Mouse (Mus musculus) embryonic facial prominence, embryonic 13.5 days (tissue): Measurements from ENCODE around the gene Bcar3. TPM values are rescaled to one million over a fixed set of nuclear protein-coding genes. Genes with fewer than 3 reads are reported as not detected.

Source experiments
- ATAC-seq: fragments of 200-750 bp; cut with Nextera tagmentation; 2 replicates; pipeline ENCODE4 v1.8.0; 2017; ENCODE audit warnings: low read depth; ENCODE audit not compliant: insufficient number of reproducible peaks, insufficient read depth, low FRiP score, low TSS enrichment
- H3K27ac ChIP-seq: fragments of 300-500 bp; sonication (generic); 2 replicates; pipeline ENCODE4 v1.5.1; 2015; ENCODE audit warnings: moderate library complexity, mild to moderate bottlenecking, inconsistent platforms
- H3K27me3 ChIP-seq: fragments of 300-500 bp; sonication (generic); 2 replicates; pipeline ENCODE4 v1.6.1; 2015; ENCODE audit warnings: mild to moderate bottlenecking, inconsistent platforms
- H3K36me3 ChIP-seq: fragments of 300-500 bp; sonication (generic); 2 replicates; pipeline ENCODE4 v1.6.1; 2015; ENCODE audit warnings: mild to moderate bottlenecking, inconsistent platforms
- H3K4me1 ChIP-seq: fragments of 300-500 bp; sonication (generic); 2 replicates; pipeline ENCODE4 v1.6.1; 2015; ENCODE audit warnings: inconsistent platforms
- H3K4me2 ChIP-seq: fragments of 300-500 bp; sonication (generic); 2 replicates; pipeline ENCODE4 v1.6.1; 2015; ENCODE audit warnings: moderate library complexity, mild to moderate bottlenecking, inconsistent platforms
- H3K4me3 ChIP-seq: fragments of 300-500 bp; sonication (generic); 2 replicates; pipeline ENCODE4 v1.5.1; 2015; ENCODE audit warnings: mild to moderate bottlenecking, inconsistent platforms
- H3K9ac ChIP-seq: fragments of 300-500 bp; sonication (generic); 2 replicates; pipeline ENCODE4 v1.6.1; 2015; ENCODE audit warnings: mild to moderate bottlenecking, inconsistent platforms
- H3K9me3 ChIP-seq: fragments of 300-500 bp; sonication (generic); 2 replicates; pipeline ENCODE4 v1.6.1; 2016; ENCODE audit warnings: inconsistent platforms
- WGBS: fragments of 180-500 bp; shearing (Covaris S2); methylation state at CpG from one replicate; pipeline ENCODE4 v1.1.7; 2015; ENCODE audit warnings: mixed read lengths; 5-methylcytosine and 5-hydroxymethylcytosine counted together
- polyA plus RNA-seq: library from polyadenylated mRNA; unstranded; fragments of >200 nt; fragmentation: Nextera tagmentation; extraction: Ambion mirVana; gene quantifications from 2 replicates; pipeline ENCODE4 v1.2.1, GENCODE M21; 2015

Bcar3 gene
- polyA plus RNA-seq, 1 experiment from 2014 or later, result 8.6 TPM

DNA sequence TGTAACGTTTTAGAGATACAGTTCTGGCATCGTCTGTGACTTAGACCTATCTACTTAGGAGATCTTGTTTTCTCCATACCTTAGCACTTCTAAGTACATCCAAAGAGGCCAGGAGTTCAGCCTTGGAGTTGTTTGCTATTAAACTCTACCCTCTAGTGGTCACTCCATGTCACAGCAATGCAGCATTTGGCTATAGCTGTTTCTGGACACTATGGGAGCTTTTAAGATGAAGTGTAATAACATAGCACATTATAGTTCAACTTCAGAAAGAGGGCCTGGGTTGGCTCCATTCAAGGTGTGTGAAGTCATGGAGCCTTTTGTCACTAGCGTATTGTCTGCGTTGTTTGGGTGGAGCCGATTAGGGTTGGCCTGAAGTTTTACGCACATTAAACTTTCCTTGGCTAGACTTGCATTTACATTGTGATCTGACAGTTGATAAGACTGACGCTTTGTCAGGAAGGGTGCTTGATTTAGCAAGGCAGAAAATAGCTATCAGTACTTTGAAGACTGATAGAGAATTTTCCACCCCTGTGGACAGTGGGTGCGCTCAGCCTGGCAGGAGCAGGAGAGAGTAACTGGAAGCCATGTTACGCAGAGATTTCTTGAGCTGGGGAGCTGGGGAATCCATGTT lies 172.3 kb downstream of the Bcar3 start:
- WGBS, result 46% methylated on average over 9 of the region's 9 CpGs
- Histone ChIP-seq H3K36me3 (no peaks in the 10 kb centered on the region), H3K9ac (no peak overlapping the region), H3K4me2 (no peak overlapping the region), H3K4me3 (no peak overlapping the region), H3K9me3 (no peaks in the 10 kb centered on the region), H3K4me1 (peaks cover 23% of the 10 kb centered on the region), H3K27ac (no peak overlapping the region), H3K27me3 (peaks cover 3% of the 10 kb centered on the region; the same call in 1 of the 2 replicates)
- ATAC-seq, result no peak

DNA sequence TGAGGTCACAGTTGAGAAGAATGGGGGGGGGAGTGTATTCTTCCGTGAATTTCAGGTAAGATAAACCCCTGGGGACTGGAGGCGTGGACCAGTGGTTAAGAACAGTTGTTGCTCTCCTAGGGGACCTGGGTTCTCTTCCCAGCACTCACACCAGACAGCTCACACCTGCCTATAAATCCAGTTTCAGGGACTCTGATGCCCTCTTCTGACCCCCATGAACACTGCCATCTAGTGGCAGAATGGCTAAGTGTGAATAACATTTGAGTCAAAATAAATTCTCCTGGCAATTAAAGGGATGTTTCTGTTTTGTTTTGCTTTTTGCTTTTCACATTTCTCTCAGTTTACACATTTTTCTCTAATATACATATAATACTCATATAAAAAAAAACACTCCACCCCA lies 174.0 kb downstream of the Bcar3 start:
- Histone ChIP-seq H3K4me1 (peaks cover 13% of the 10 kb centered on the region), H3K9ac (no peak overlapping the region), H3K4me3 (no peak overlapping the region), H3K4me2 (no peak overlapping the region), H3K9me3 (no peaks in the 10 kb centered on the region), H3K27ac (no peak overlapping the region), H3K36me3 (no peaks in the 10 kb centered on the region), H3K27me3 (peaks cover 3% of the 10 kb centered on the region; the same call in 1 of the 2 replicates)
- no peak for ATAC-seq
- 61% methylated on average over 2 of the region's 2 CpGs for WGBS

DNA sequence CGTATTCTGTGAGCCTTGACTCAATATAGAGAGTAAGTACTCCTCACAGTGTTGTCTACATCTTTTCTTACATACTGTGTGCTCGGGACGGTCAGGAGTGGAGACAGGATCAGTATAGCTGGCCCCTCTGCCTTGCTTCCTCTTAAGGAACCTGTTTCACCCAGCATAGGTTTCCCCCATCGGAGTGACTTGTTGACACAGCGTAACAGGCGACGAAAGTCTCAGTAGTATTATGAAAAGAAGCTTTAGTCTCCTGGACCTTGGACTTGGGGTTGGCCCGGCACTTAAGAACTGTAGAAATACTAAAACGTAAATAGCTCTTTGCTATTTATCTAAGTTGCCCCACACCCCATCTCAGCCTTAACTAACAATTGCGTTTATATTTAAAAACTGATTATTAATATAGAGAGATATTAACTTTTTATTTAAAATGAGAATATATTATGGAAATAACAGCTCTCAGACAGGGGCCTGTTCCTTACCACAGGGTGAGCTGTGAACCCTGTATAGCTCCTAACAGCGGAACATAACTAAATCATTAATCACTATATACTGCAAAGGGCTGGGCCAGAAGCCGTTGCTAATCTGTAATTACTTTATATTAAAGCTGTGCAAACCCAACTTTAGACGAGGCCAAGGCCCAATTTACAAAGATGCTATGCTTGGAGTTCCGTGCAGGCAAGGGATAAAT lies 176.5 kb downstream of the Bcar3 start:
- no peak overlapping the region for H3K27ac ChIP-seq
- WGBS, result 77% methylated on average over 14 of the region's 14 CpGs

DNA sequence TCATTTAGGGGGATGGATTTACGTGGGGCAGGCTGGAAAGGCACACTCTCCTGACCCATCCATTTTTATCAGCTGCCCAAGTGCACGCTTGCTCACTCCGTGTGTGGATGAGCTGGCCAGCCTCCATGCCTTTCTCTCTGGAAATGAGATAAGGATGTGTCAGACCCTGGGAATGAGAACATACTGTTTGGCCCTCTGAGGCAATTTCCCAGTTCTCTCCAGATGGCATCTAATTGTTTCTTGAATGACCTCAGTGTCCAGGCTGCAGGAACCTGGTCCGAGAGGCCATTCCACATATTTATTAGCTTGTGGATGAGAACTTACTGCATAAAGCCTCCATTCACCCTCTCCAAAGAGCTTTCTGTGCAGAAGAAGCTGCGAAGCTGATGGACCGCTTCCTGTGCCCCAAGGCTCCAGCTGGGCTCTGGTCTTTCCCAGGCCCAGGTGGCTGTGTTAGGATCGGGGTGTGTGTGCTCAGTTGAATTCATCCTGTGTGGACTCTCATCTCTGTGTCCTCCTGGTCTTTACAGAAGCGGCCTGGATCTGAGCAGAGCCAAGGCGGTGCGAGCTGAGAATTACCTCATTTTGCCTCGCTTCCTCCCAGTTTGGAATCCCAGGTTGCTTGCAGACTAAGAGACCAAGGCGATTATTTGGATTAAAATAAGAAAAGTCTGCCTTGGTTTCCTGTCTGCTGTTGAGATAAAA lies 177.2 kb downstream of the Bcar3 start:
- Histone ChIP-seq H3K27me3 (no peaks in the 10 kb centered on the region), H3K4me1 (peaks cover 37% of the 10 kb centered on the region), H3K9me3 (no peaks in the 10 kb centered on the region), H3K4me2 (no peak overlapping the region), H3K9ac (no peak overlapping the region), H3K4me3 (no peak overlapping the region), H3K27ac (no peak overlapping the region; the same call in 1 of the 2 replicates), H3K36me3 (no peaks in the 10 kb centered on the region)
- no peak for ATAC-seq
- WGBS, result 49% methylated on average over 12 of the region's 12 CpGs

More for the DNA sequence above, 176.5 kb downstream of the Bcar3 start:
- H3K4me2 ChIP-seq, result no peak overlapping the region
- no peaks in the 10 kb centered on the region for H3K27me3 ChIP-seq
- no peaks in the 10 kb centered on the region for H3K9me3 ChIP-seq
- ATAC-seq, result no peak
- no peak overlapping the region for H3K4me3 ChIP-seq
- peaks cover 30% of the 10 kb centered on the region for H3K4me1 ChIP-seq
- no peak overlapping the region for H3K9ac ChIP-seq
- no peaks in the 10 kb centered on the region for H3K36me3 ChIP-seq

DNA sequence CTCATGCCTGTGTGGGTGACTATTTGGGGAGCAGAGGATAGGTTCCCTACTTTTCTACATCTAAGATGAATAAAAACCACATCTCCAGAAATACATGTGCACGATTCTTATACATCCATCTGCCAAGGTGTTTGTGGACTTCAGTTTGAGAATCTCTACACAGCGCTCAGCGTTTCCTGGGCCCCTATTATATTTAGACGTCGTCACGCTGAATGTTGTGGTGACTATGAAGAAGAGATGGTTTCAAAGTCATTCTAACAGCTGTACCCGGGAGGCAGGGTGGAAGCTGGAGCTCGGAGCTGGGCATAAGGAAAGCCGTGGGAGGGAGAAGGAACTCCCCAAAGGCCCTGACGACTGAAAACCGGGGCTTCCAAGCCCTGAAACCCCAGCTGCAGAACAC lies 178.5 kb downstream of the Bcar3 start:
- Histone ChIP-seq H3K27ac (no peak overlapping the region), H3K4me1 (peaks cover 48% of the 10 kb centered on the region), H3K9me3 (no peaks in the 10 kb centered on the region), H3K36me3 (no peaks in the 10 kb centered on the region), H3K27me3 (no peaks in the 10 kb centered on the region), H3K9ac (no peak overlapping the region), H3K4me2 (no peak overlapping the region), H3K4me3 (no peak overlapping the region)
- WGBS, result 69% methylated on average over 11 of the region's 11 CpGs
- no peak for ATAC-seq

DNA sequence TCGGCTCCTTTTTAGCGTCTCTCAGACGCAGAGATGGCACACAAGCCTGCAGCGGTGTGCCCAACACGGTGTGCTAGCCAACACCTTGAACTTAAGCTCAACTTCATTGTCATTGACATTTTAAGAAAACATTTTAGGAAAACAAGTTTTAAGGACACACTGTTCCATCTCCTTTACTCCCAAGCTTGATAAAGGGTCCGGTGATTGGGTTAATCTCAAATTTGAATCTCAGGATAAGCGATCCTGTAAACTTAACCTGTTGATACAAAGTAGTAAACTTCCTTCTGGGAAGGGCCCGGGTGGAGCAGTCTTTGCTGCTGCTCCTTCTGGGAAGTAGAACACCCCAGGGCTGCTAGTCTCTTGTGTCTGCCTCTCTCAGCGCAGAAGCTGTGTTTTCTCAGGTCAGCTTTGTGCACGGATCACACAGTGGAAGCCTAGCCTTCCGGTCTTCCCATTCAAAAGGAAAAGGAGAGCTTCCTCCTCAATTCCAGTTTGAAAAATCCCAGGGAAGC lies 179.6 kb downstream of the Bcar3 start:
- Histone ChIP-seq H3K9ac (no peak overlapping the region), H3K27ac (no peak overlapping the region), H3K9me3 (no peaks in the 10 kb centered on the region), H3K4me1 (peaks cover 51% of the 10 kb centered on the region), H3K27me3 (no peaks in the 10 kb centered on the region), H3K4me2 (no peak overlapping the region), H3K36me3 (no peaks in the 10 kb centered on the region), H3K4me3 (no peak overlapping the region)
- whole genome bisulfite sequencing, result 77% methylated on average over 11 of the region's 11 CpGs
- no peak for ATAC-seq

DNA sequence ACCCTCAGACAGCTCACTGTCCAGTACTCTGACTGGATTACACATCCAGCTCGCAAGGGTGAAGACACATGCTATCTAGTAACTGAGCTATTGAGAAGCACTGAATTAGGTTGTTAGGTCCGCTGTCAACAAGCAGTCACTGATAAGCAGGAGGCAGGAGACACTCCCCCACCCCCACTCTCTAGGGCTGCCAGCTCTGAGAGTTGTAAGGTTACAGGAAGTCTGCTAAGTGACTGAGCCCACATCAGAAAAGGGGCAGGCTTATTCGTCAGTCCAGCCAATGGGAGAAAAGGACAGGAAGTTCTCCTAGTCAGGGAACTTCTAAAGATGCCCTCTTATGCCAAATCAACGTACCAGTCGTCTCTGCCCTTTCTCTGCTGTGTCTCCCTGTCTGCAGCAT lies 180.1 kb downstream of the Bcar3 start:
- no peak overlapping the region for H3K27ac ChIP-seq
- WGBS, result 31% methylated on average over 5 of the region's 5 CpGs
- ATAC-seq, result no peak
- no peaks in the 10 kb centered on the region for H3K36me3 ChIP-seq
- no peaks in the 10 kb centered on the region for H3K9me3 ChIP-seq
- H3K4me3 ChIP-seq, result no peak overlapping the region
- H3K27me3 ChIP-seq, result no peaks in the 10 kb centered on the region
- H3K4me1 ChIP-seq, result peaks cover 51% of the 10 kb centered on the region
- H3K9ac ChIP-seq, result no peak overlapping the region
- H3K4me2 ChIP-seq, result no peak overlapping the region

DNA sequence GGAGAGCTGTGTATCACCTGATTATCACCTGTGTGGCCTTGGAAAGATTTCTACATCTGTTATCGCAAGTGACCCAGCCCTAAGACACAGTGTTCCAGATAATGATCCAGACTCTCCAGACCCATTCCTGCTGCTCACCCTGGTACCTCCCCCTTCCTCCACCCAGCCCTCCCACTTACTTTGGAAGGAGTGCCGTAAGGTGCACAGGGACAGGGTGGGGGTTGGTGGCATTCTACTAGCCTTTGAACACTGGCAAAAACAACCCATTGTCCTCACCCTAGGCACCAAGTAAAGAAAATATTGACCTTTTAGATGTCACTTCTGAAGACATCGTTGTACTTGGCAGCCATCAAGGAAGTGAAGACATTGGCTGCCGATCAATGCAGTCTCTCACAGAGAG lies 180.9 kb downstream of the Bcar3 start:
- Histone ChIP-seq H3K4me1 (peaks cover 58% of the 10 kb centered on the region), H3K36me3 (no peaks in the 10 kb centered on the region), H3K4me3 (no peak overlapping the region), H3K27me3 (no peaks in the 10 kb centered on the region), H3K27ac (no peak overlapping the region), H3K4me2 (no peak overlapping the region), H3K9me3 (no peaks in the 10 kb centered on the region), H3K9ac (no peak overlapping the region)
- WGBS, result 75% methylated on average over 4 of the region's 4 CpGs
- no peak for ATAC-seq

DNA sequence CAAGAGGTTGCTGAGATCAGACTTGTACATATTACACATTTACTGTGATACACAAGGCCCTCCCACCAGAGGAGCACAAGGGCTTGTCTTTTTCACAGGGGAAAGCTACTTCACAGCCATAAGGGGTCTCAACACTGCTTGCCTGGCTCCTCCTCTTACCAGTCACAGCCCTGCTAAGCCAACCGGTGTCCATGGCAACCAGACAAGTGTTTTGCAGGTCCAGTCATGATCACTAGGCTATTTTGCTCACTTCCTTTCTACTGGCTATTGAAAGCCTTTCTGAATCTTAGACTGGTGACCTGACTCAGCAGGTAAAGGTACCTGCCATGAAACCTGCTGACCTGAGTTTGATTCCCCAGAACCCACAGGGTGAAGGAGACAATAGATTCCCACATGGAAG lies 181.8 kb downstream of the Bcar3 start:
- Histone ChIP-seq H3K4me2 (no peak overlapping the region), H3K27me3 (no peaks in the 10 kb centered on the region), H3K27ac (no peak overlapping the region; the same call in 1 of the 2 replicates), H3K9ac (no peak overlapping the region), H3K36me3 (no peaks in the 10 kb centered on the region), H3K4me1 (peaks cover 66% of the 10 kb centered on the region), H3K4me3 (no peak overlapping the region), H3K9me3 (no peaks in the 10 kb centered on the region)
- no peak for ATAC-seq
- whole genome bisulfite sequencing, result 31% methylated on average over 1 of the region's 1 CpGs

DNA sequence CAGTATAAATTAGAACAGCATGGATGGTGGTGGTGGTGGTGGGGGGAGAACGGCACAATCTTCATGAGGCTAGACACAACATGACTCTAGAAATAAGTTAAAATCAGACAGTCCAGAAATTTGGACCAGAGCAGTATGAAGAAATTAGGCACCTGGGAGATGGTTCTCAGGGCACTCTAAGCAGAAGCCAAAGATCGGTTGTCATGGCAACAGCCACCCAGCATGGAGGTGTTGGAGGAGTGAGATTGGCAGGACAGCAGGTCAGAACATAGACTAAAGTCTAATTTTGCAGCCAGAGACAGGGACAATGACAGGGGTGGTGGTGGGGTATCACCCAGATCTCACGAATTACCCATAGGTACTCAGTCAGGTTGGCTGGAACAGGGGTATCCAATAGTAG lies 182.7 kb downstream of the Bcar3 start:
- Histone ChIP-seq H3K4me2 (no peak overlapping the region), H3K27ac (no peak overlapping the region), H3K9me3 (no peaks in the 10 kb centered on the region), H3K36me3 (no peaks in the 10 kb centered on the region), H3K9ac (no peak overlapping the region), H3K27me3 (no peaks in the 10 kb centered on the region), H3K4me3 (no peak overlapping the region), H3K4me1 (peaks cover 62% of the 10 kb centered on the region)
- ATAC-seq, result no peak
- 47% methylated on average over 3 of the region's 3 CpGs for WGBS

DNA sequence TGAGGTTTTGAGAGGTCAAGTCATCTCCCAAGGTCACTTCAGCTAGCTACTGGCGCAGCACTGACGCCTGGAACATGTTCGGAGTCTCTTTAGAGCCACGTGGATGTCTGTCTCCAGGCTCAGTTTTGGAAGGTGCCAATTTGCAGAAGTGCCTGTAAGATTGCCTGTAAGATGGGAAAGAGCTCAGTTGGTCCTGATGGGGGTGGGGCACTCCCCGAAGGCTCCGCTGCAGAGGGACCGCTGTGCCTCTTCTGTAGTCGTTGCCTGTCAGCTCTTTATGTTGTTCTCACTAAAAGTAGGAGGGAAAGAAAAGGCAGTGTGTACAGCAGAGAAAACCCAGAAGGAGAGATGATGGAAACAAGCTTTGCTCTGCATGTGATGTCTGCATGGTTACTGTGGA lies 183.6 kb downstream of the Bcar3 start:
- peaks cover 64% of the 10 kb centered on the region for H3K4me1 ChIP-seq
- H3K36me3 ChIP-seq, result no peaks in the 10 kb centered on the region
- H3K4me3 ChIP-seq, result no peak overlapping the region
- H3K9ac ChIP-seq, result no peak overlapping the region
- no peak overlapping the region for H3K27ac ChIP-seq
- H3K27me3 ChIP-seq, result no peaks in the 10 kb centered on the region
- 62% methylated on average over 8 of the region's 8 CpGs for WGBS
- ATAC-seq, result no peak
- H3K9me3 ChIP-seq, result no peaks in the 10 kb centered on the region
- H3K4me2 ChIP-seq, result no peak overlapping the region

DNA sequence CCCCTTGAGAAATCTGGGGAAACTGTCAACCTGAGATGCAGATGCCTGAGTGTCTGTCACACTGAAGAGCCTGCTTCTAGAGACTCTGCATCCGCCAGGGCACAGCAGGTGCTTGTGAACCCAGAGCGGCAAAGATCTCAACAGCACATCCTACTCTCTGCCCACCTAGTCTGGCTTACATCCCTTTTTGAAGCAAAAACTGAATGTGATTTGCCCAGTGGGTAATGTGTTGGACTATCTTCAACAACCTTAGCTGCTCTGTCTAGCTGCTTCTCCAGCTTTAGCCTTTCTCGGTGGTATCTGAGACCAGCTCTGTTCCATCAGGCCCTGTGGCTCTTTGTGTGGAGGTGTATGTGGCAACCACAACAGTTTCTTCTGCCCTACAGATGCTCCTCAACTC lies 184.8 kb downstream of the Bcar3 start:
- ATAC-seq, result no peak
- Histone ChIP-seq H3K4me3 (no peak overlapping the region), H3K4me2 (no peak overlapping the region), H3K36me3 (no peaks in the 10 kb centered on the region), H3K27ac (no peak overlapping the region), H3K9me3 (no peaks in the 10 kb centered on the region), H3K9ac (no peak overlapping the region), H3K4me1 (peaks cover 72% of the 10 kb centered on the region), H3K27me3 (no peaks in the 10 kb centered on the region)
- WGBS, result 87% methylated on average over 3 of the region's 3 CpGs
